Mouse (Mus musculus): ENCODE measurements around the gene Trim31. TPM values are rescaled to one million over a fixed set of nuclear protein-coding genes. Genes with fewer than 3 reads are reported as not detected.

Trim31 gene
- 2.2 TPM in 1 of 2 replicates, not detected in the other for polyA plus RNA-seq (2015; fragmentation: Nextera tagmentation; extraction: Ambion mirVana)

DNA sequence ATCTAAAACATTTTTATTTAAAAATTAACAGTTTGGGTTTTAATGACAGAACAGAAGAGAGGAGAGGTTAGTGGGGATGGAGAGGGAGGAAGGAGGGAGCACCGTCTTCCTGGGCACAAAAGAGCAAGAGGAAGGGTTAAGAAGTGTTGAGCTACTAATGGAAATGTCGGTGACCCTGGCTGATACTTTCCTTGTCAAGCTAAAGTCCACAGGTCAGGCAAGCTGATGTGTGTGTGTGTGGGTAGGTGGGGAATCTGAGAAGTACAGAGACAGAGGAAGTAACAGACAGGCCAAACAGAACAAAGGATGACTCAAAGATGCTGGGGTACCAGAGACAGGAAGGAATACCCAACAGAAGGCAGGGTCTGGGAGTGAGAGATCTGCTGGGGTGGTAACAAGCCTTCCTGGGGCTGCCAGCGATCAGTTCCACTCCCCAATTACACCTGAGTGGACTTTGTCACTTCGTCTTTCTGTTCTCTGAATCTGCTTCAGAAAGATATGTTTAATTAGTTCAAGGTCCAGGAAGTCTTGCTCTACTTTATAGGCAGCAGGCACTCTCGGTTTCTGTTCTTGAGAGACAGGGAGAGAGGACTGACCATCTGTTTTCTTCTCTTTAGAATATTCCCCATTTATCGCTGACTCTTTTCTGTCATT lies at the start of gene Trim31:
Trim31 (plus strand) TSS at position 567 of the 654 bp plus-strand sequence.
- H3K9me3 ChIP-seq (replicated peaks) = no peaks in the 10 kb centered on the region
- no peak within 1 kb of the TSS for H3K4me3 ChIP-seq (replicated peaks)
- no peak within 1 kb of the TSS for H3K4me2 ChIP-seq
- no peaks in the 10 kb centered on the region for H3K36me3 ChIP-seq
- H3K9ac ChIP-seq (replicated peaks) = no peak within 1 kb of the TSS
- no peaks in the 10 kb centered on the region for H3K27me3 ChIP-seq (replicated peaks)
- no peak for ATAC-seq (ENCODE audit: low FRiP score)
- H3K4me1 ChIP-seq = no peaks in the 10 kb centered on the region
- no peak within 1 kb of the TSS for H3K27ac ChIP-seq (replicated peaks)
- WGBS = 72% methylated on average over 6 of the region's 6 CpGs

DNA sequence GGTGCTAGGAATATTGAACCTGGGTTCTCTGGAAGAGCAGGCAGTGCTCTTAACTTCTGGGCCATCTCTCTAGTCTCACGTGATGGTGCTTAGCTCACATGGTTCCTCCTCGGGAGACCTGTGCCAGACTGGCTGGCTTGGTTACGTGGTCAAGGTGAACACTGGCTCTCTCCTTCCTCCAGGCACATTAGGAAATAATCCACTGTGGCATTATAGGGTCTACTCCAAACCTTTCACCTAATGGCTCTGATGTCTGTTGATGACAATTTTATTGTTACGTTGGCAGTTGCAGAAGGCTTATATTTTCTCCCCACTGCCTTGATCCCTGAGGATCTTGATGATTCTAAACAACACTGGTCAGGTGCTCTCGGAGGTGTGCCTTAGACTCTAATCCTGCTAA lies 49.0 kb upstream of the Trim31 start:
- Histone ChIP-seq H3K27ac (replicated peaks) (no peak overlapping the region), H3K27me3 (replicated peaks) (no peaks in the 10 kb centered on the region), H3K9me3 (replicated peaks) (no peaks in the 10 kb centered on the region), H3K4me1 (0 out of 2 replicates have a peak, but pooled peaks cover 2% of the 10 kb centered on the region), H3K36me3 (peaks cover 37% of the 10 kb centered on the region), H3K4me3 (replicated peaks) (no peak overlapping the region), H3K9ac (replicated peaks) (no peak overlapping the region), H3K4me2 (no peak overlapping the region)
- 84% methylated on average over 5 of the region's 5 CpGs for WGBS
- no peak for ATAC-seq (ENCODE audit: low FRiP score)

DNA sequence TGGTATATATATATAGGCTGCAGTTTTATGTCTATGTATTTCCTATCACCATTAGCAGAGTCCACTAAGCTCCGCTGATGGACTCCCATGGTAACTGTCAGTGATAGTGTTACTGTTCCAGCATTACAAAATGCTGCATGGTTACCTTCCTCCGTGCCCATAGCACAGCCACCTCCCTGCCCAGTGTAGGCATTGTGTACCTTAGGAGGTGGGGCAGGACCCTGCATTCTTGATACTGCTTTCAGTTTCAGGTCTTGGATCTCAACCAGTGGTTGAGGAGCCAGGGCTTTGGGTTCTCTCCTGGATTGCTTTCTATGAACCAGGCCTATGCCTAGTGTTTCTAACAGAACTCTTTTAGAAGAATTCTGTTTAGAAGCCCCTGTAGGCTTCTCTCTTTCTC lies 47.9 kb upstream of the Trim31 start:
- Histone ChIP-seq H3K9me3 (replicated peaks) (no peaks in the 10 kb centered on the region), H3K4me1 (0 out of 2 replicates have a peak, but pooled peaks cover 2% of the 10 kb centered on the region), H3K36me3 (peaks cover 47% of the 10 kb centered on the region), H3K4me2 (no peak overlapping the region), H3K9ac (replicated peaks) (no peak overlapping the region), H3K27me3 (replicated peaks) (no peaks in the 10 kb centered on the region), H3K4me3 (replicated peaks) (no peak overlapping the region), H3K27ac (replicated peaks) (no peak overlapping the region)
- WGBS = 93% methylated on average over 2 of the region's 2 CpGs
- ATAC-seq (ENCODE audit: low FRiP score) = no peak

DNA sequence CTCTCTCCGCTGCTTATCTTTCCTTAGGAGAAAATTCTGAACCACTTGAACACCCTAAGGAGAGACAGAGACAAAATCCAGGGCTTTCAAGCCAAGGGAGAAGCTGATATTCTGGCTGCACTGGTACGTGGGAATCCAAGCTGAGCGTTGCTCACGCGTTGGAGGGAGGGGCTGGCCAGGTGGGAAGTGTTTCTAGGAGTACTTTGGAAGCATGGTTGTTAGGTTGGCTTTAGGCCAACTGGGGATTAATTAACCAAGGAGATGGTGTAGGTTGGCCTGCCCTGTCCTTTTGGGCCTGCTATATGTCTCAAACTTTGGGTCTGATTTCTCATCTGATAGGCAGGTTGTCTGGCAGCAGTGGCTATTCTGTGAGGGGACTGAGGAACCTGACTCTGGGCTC lies 46.7 kb upstream of the Trim31 start:
- H3K36me3 ChIP-seq = peaks cover 57% of the 10 kb centered on the region
- ATAC-seq (ENCODE audit: low FRiP score) = no peak; the same call in 1 of the 2 replicates
- H3K9ac ChIP-seq (replicated peaks) = no peak overlapping the region
- no peak overlapping the region for H3K4me2 ChIP-seq
- no peaks in the 10 kb centered on the region for H3K9me3 ChIP-seq (replicated peaks)
- H3K27me3 ChIP-seq (replicated peaks) = no peaks in the 10 kb centered on the region
- WGBS = 87% methylated on average over 5 of the region's 5 CpGs
- H3K4me1 ChIP-seq = 0 out of 2 replicates have a peak, but pooled peaks cover 2% of the 10 kb centered on the region
- H3K4me3 ChIP-seq (replicated peaks) = no peak overlapping the region
- no peak overlapping the region for H3K27ac ChIP-seq (replicated peaks)

DNA sequence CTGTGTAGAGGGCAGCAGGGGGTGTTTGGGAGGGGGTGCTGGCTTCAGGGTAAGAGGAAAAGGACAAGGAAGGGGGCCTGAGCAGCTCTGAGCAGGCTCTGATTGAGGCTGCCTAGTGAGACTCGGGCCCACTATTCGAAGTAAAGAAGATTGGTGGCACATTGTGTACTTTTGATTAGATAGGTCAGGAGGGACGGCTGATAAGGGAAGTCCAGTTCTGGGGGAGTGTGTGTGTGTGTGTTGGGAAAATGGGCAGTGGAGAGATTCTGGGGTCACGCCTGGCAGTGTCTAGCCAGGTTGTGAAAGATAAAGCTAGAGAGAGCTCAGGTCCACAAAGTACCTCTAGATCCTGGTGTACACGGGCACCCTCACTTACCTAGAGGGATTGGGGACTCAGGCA lies 46.3 kb upstream of the Trim31 start:
- H3K9ac ChIP-seq (replicated peaks) = no peak overlapping the region
- no peak for ATAC-seq (ENCODE audit: low FRiP score)
- no peaks in the 10 kb centered on the region for H3K27me3 ChIP-seq (replicated peaks)
- peaks cover 62% of the 10 kb centered on the region for H3K36me3 ChIP-seq
- no peaks in the 10 kb centered on the region for H3K9me3 ChIP-seq (replicated peaks)
- WGBS = 95% methylated on average over 5 of the region's 5 CpGs
- no peak overlapping the region for H3K27ac ChIP-seq (replicated peaks)
- no peak overlapping the region for H3K4me3 ChIP-seq (replicated peaks)
- 0 out of 2 replicates have a peak, but pooled peaks cover 2% of the 10 kb centered on the region for H3K4me1 ChIP-seq
- no peak overlapping the region for H3K4me2 ChIP-seq

DNA sequence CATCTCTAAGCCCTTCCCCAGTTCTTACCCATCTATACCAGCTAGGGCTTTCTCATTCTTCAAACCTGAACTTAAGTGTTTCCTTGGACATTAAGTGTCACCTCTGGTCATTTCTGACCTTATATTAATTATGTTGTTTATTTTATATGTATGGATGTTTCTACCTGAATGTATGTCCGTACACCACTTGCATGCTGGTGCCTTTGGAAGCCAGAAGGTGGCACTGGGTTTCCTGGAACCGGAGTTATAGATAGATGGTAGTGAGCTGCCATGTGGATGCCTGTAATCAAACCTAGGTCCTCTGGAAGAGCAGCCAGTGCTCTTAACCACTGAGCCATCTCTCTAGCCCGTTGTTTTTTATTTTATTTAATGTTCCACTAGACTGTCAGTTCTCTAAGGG lies 42.4 kb upstream of the Trim31 start:
- Histone ChIP-seq H3K9me3 (replicated peaks) (no peaks in the 10 kb centered on the region), H3K4me1 (no peaks in the 10 kb centered on the region), H3K4me2 (no peak overlapping the region), H3K36me3 (peaks cover 93% of the 10 kb centered on the region), H3K27me3 (replicated peaks) (no peaks in the 10 kb centered on the region), H3K9ac (replicated peaks) (no peak overlapping the region), H3K4me3 (replicated peaks) (no peak overlapping the region), H3K27ac (replicated peaks) (no peak overlapping the region)
- no peak for ATAC-seq (ENCODE audit: low FRiP score)
- 92% methylated on average over 3 of the region's 3 CpGs for WGBS

DNA sequence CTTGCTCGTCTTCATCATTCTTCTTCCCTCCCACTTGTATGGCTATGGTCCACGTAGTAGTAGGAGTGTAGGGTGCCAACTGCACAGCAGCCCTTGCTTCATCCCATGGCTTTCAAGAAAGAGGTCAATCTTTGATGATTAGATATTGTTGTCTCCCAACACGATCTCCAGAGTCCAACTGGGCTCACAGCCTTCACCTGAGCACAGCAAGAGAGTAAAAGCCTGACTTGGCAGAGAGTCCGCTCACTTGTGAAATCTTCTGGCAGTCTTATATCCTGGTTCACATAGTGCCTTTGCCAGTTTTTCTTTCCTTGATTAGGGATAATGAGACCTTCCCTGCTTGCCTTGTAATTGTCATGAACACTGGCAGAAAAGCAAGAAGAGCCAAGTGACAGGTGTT lies 41.7 kb upstream of the Trim31 start:
- Histone ChIP-seq H3K4me2 (no peak overlapping the region), H3K9ac (replicated peaks) (no peak overlapping the region), H3K9me3 (replicated peaks) (no peaks in the 10 kb centered on the region), H3K27me3 (replicated peaks) (no peaks in the 10 kb centered on the region), H3K27ac (replicated peaks) (no peak overlapping the region), H3K4me3 (replicated peaks) (no peak overlapping the region), H3K36me3 (peaks cover 86% of the 10 kb centered on the region), H3K4me1 (no peaks in the 10 kb centered on the region)
- WGBS = 97% methylated on average over 4 of the region's 4 CpGs
- ATAC-seq (ENCODE audit: low FRiP score) = no peak

DNA sequence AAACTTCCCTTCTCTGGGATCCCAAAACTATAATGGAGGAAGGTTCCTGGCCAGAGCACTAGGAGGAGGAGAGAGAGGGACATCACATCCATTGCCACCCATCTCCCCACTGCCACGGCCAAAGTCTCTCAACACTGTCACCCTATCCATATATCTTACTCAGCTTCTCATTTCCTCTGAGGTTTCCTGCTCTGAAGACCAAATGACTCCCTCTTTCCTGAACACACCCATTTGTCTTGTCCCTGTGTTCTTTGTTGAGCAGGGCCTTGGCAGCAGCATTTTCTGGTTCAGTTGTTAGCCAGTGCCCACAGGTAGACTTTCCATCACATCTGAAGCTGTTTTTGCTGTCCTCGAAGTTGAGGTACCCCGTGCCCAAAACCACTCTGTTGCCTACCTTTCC lies 39.7 kb upstream of the Trim31 start:
- no peak overlapping the region for H3K4me2 ChIP-seq
- H3K36me3 ChIP-seq = peaks cover 66% of the 10 kb centered on the region
- no peaks in the 10 kb centered on the region for H3K9me3 ChIP-seq (replicated peaks)
- ATAC-seq (ENCODE audit: low FRiP score) = no peak
- no peaks in the 10 kb centered on the region for H3K4me1 ChIP-seq
- H3K27ac ChIP-seq (replicated peaks) = no peak overlapping the region
- H3K27me3 ChIP-seq (replicated peaks) = no peaks in the 10 kb centered on the region
- no peak overlapping the region for H3K4me3 ChIP-seq (replicated peaks)
- no peak overlapping the region for H3K9ac ChIP-seq (replicated peaks)
- 94% methylated on average over 3 of the region's 3 CpGs for WGBS

DNA sequence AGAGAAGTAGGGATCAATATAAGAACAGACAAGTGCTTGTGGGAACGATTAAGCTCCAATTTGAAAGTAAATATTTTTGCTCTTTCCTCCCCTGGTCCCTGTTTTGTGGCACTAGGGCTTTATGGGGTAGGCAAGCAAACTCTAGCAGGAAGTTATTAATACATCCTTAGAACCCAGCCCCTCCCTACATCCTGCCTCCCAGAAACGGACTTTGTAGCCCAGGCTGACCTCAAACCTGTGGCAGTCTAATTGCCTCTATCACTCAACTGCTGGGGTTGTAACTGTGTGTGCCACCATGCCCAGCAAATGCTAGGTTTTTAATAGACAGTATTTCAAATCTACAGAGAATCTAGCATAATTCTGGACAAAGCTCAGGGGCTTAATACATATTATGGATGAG lies 36.2 kb upstream of the Trim31 start:
- ATAC-seq (ENCODE audit: low FRiP score) = no peak
- H3K4me2 ChIP-seq = no peak overlapping the region
- no peak overlapping the region for H3K9ac ChIP-seq (replicated peaks)
- H3K9me3 ChIP-seq (replicated peaks) = no peaks in the 10 kb centered on the region
- peaks cover 35% of the 10 kb centered on the region for H3K36me3 ChIP-seq
- peaks cover 2% of the 10 kb centered on the region for H3K4me1 ChIP-seq
- no peak overlapping the region for H3K4me3 ChIP-seq (replicated peaks)
- no peak overlapping the region for H3K27ac ChIP-seq (replicated peaks)
- WGBS = 65% methylated on average over 2 of the region's 2 CpGs
- H3K27me3 ChIP-seq (replicated peaks) = peaks cover under 1% of the 10 kb centered on the region

DNA sequence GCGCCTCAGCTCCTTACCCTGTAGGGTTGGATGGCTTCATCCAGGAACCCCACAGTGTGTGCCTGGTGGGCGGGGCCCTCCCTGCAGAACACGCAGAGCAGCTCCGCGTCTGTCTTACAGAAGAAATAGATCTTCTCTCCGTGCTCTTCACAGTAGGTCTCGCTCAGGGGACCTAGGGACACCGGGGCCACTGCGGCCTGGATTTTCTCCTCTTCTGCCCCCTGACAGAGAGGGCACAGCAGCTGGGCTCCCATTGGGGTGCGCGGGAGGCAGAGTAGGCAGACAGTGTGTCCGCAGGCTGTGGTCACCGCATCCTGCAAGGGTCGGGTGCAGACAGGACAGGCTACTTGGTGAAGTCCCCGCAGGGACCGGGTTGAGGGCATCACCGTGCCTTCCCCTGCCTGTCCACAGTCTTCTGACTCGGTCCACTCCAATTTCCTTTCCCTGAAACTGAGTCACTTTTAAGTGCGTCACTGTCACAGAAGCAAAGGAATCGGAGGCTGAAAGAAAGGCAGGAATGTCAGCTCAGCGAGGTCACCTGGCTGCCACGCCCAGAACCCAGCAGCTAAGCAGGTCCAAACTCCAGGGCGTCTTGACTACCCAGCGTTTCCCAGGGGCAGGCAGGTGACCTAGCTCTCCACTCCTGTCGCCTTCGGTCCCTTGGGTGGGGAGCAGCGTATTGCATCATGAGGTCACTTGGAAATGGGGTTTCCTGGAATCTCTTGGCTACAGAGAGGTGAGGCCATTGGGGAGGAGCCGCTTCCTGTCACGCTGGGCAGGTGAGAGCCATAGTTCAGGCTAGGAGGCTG lies 31.0 kb upstream of the Trim31 start, which contains the start of gene Trim15:
Trim15 (minus strand) TSS at position 492 of the 809 bp plus-strand sequence.
- 0 out of 2 replicates have a peak within 1 kb of the TSS, but pooled peaks have one; percentile 15 for H3K9ac ChIP-seq (replicated peaks)
- H3K27me3 ChIP-seq (replicated peaks) = peaks cover 8% of the 10 kb centered on the region
- peak within 1 kb of the TSS; percentile 26 for H3K4me3 ChIP-seq (replicated peaks)
- peak; percentile 54 for ATAC-seq (ENCODE audit: low FRiP score)
- no peaks in the 10 kb centered on the region for H3K36me3 ChIP-seq
- peaks cover 9% of the 10 kb centered on the region for H3K4me1 ChIP-seq
- no peak within 1 kb of the TSS for H3K27ac ChIP-seq (replicated peaks)
- WGBS = 12% methylated on average over 29 of the region's 29 CpGs
- H3K9me3 ChIP-seq (replicated peaks) = no peaks in the 10 kb centered on the region
- peak within 1 kb of the TSS; percentile 54 for H3K4me2 ChIP-seq

DNA sequence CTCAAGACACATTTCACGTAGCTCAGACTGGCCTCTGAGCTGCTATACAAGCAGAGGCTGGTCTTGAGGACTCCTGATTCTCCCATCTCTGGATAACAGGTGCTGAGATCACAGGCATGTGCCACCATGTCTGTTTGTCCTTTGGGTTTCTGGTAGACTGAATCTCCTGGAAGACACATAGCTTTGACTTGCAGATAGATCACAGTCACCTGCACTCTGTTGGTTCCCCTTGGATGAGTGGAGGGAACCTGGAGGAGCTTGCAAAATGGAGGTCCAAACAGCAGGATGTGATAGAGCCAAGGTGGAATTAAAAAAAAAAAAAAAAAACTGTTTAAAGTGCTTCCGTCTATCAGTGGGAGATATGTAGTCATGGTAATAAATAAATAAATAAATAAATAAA lies 29.1 kb upstream of the Trim31 start:
- H3K9ac ChIP-seq (replicated peaks) = no peak overlapping the region
- no peak overlapping the region for H3K4me2 ChIP-seq
- no peak for ATAC-seq (ENCODE audit: low FRiP score)
- no peaks in the 10 kb centered on the region for H3K9me3 ChIP-seq (replicated peaks)
- H3K27me3 ChIP-seq (replicated peaks) = peaks cover 8% of the 10 kb centered on the region
- H3K4me3 ChIP-seq (replicated peaks) = no peak overlapping the region
- peaks cover 9% of the 10 kb centered on the region for H3K4me1 ChIP-seq
- no peaks in the 10 kb centered on the region for H3K36me3 ChIP-seq
- WGBS = 79% methylated on average over 2 of the region's 2 CpGs
- no peak overlapping the region for H3K27ac ChIP-seq (replicated peaks)
